Mouse (Mus musculus): ENCODE data around the gene Dync1i1. TPM values are rescaled to one million over a fixed set of nuclear protein-coding genes. Genes with fewer than 3 reads are reported as not detected.
"Not testable (repeated sequence)": the region's sequence is repeated elsewhere in the genome, so short reads cannot be mapped to it uniquely, and the experiment has no call there.

Dync1i1 gene
- polyA plus RNA-seq (2011; ENCODE audit: insufficient read length, low read depth, missing spikeins): 0.32 and 1.4 TPM in 2 replicates

DNA sequence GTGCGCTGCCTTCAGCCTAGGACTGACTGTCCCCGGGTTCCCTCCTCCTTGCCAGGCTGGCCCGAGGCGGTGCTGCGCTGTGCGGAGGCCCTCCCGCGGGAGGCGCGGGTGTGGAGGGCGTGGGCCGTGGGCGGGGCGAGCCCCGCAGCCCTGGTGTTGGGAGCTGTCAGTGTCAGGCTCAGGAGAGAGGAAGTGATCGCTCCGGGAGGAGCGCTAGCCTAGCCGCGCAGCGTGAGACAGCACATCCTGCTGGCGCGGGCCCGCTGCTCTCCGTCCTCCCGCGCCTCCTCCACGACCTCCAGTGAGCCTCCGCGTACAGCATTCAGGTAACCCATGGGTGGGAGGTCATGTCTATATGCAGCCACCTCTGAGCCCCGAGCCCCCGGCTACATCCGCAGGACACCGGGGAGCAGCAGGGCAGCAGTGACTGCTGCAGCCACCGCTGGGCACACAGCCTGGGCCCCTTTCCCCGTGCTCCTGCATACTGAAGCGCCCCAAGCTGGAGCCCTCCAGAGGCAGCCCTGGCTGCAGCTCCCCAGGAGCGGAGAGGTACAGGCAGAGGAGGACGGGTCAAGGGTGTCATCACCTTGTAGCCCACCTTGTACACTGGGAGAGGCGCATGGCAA lies at the start of gene Dync1i1:
Gene Dync1i1, plus strand, starts transcription at position 29 of the 626 bp plus-strand sequence.
- peak within 1 kb of the TSS; percentile 20 for H3K4me3 ChIP-seq (ENCODE audit: insufficient read depth, low read length)
- no peak within 1 kb of the TSS for H3K27ac ChIP-seq (ENCODE audit: insufficient read depth, low read length)
- no peak for TF ChIP-seq CTCF (IDR thresholded peaks at IDR 0.05; ENCODE audit: borderline replicate concordance, insufficient read depth, low read length)
- no peak for TF ChIP-seq POLR2A (IDR thresholded peaks at IDR 0.05; ENCODE audit: low read depth, low read length)
- H3K4me1 ChIP-seq (ENCODE audit: control insufficient read depth, insufficient read depth, low read length): no peaks in the 10 kb centered on the region

GRCm38 (mm10) chr6:5679738-5680137 lies 45.7 kb upstream of the Dync1i1 start:
- peak overlapping the region; percentile 24; the same call in 1 of the 2 replicates for H3K27ac ChIP-seq (ENCODE audit: insufficient read depth, low read length)
- no peak overlapping the region for H3K4me3 ChIP-seq (ENCODE audit: insufficient read depth, low read length)
- no peak for TF ChIP-seq POLR2A (IDR thresholded peaks at IDR 0.05; ENCODE audit: low read depth, low read length)
- no peak for TF ChIP-seq CTCF (IDR thresholded peaks at IDR 0.05; ENCODE audit: borderline replicate concordance, insufficient read depth, low read length)
- peaks cover 4% of the 10 kb centered on the region; the same call in 1 of the 2 replicates for H3K4me1 ChIP-seq (ENCODE audit: control insufficient read depth, insufficient read depth, low read length)

GRCm38 (mm10) chr6:5701826-5702225 lies 23.6 kb upstream of the Dync1i1 start:
- Histone ChIP-seq H3K4me3 (ENCODE audit: insufficient read depth, low read length) (no peak overlapping the region), H3K27ac (ENCODE audit: insufficient read depth, low read length) (no peak overlapping the region), H3K4me1 (ENCODE audit: control insufficient read depth, insufficient read depth, low read length) (no peaks in the 10 kb centered on the region)
- TF ChIP-seq POLR2A (IDR thresholded peaks at IDR 0.05; ENCODE audit: low read depth, low read length): no peak
- no peak for TF ChIP-seq CTCF (IDR thresholded peaks at IDR 0.05; ENCODE audit: borderline replicate concordance, insufficient read depth, low read length)

GRCm38 (mm10) chr6:5707894-5708293 lies 17.5 kb upstream of the Dync1i1 start:
- H3K4me1 ChIP-seq (ENCODE audit: control insufficient read depth, insufficient read depth, low read length); H3K4me3 ChIP-seq (ENCODE audit: insufficient read depth, low read length); H3K27ac ChIP-seq (ENCODE audit: insufficient read depth, low read length): not testable (repeated sequence)

GRCm38 (mm10) chr6:5710063-5710605 lies 15.3 kb upstream of the Dync1i1 start:
- no peak overlapping the region for H3K4me3 ChIP-seq (ENCODE audit: insufficient read depth, low read length)
- TF ChIP-seq CTCF (IDR thresholded peaks at IDR 0.05; ENCODE audit: borderline replicate concordance, insufficient read depth, low read length) (no peak), POLR2A (IDR thresholded peaks at IDR 0.05; ENCODE audit: low read depth, low read length) (no peak)
- H3K27ac ChIP-seq (ENCODE audit: insufficient read depth, low read length): no peak overlapping the region
- no peaks in the 10 kb centered on the region for H3K4me1 ChIP-seq (ENCODE audit: control insufficient read depth, insufficient read depth, low read length)

DNA sequence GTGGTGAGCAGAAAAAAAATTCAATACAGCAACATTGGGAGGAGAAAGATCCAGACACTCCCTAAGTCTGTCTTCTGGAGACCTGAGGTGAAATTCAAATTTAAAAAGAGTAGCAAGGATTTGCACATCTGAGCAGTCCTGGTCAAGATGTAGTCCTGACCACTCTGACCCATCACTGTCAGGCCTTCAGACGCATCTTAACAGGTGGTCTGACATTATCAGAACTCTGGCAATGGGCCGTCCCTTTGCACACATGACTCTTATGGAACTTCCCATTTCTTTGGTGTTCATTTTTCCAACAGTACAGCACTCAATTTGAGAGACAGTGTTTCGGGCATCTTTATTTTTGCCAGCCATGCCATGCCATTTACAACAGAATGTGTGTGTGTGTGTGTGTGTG lies 12.8 kb upstream of the Dync1i1 start:
- no peaks in the 10 kb centered on the region for H3K4me1 ChIP-seq (ENCODE audit: control insufficient read depth, insufficient read depth, low read length)
- no peak overlapping the region for H3K4me3 ChIP-seq (ENCODE audit: insufficient read depth, low read length)
- TF ChIP-seq POLR2A (IDR thresholded peaks at IDR 0.05; ENCODE audit: low read depth, low read length): no peak
- no peak for TF ChIP-seq CTCF (IDR thresholded peaks at IDR 0.05; ENCODE audit: borderline replicate concordance, insufficient read depth, low read length)
- no peak overlapping the region for H3K27ac ChIP-seq (ENCODE audit: insufficient read depth, low read length)

- H3K4me3 ChIP-seq (ENCODE audit: insufficient read depth, low read length): no peak overlapping the region
- TF ChIP-seq CTCF (IDR thresholded peaks at IDR 0.05; ENCODE audit: borderline replicate concordance, insufficient read depth, low read length) (no peak), POLR2A (IDR thresholded peaks at IDR 0.05; ENCODE audit: low read depth, low read length) (no peak)
Measured at GRCm38 (mm10) chr6:5715101-5715618, 10.3 kb upstream of the Dync1i1 start.

GRCm38 (mm10) chr6:5718955-5719354 lies 6.5 kb upstream of the Dync1i1 start:
- H3K4me1 ChIP-seq (ENCODE audit: control insufficient read depth, insufficient read depth, low read length): no peaks in the 10 kb centered on the region
- no peak overlapping the region for H3K4me3 ChIP-seq (ENCODE audit: insufficient read depth, low read length)
- TF ChIP-seq POLR2A (IDR thresholded peaks at IDR 0.05; ENCODE audit: low read depth, low read length): no peak
- TF ChIP-seq CTCF (IDR thresholded peaks at IDR 0.05; ENCODE audit: borderline replicate concordance, insufficient read depth, low read length): no peak
- H3K27ac ChIP-seq (ENCODE audit: insufficient read depth, low read length): no peak overlapping the region

More at GRCm38 (mm10) chr6:5715101-5715618, 10.3 kb upstream of the Dync1i1 start:
- Histone ChIP-seq H3K27ac (ENCODE audit: insufficient read depth, low read length) (no peak overlapping the region), H3K4me1 (ENCODE audit: control insufficient read depth, insufficient read depth, low read length) (no peaks in the 10 kb centered on the region)

GRCm38 (mm10) chr6:5720716-5721115 lies 4.7 kb upstream of the Dync1i1 start:
- H3K27ac ChIP-seq (ENCODE audit: insufficient read depth, low read length); H3K4me3 ChIP-seq (ENCODE audit: insufficient read depth, low read length); H3K4me1 ChIP-seq (ENCODE audit: control insufficient read depth, insufficient read depth, low read length): not testable (repeated sequence)

DNA sequence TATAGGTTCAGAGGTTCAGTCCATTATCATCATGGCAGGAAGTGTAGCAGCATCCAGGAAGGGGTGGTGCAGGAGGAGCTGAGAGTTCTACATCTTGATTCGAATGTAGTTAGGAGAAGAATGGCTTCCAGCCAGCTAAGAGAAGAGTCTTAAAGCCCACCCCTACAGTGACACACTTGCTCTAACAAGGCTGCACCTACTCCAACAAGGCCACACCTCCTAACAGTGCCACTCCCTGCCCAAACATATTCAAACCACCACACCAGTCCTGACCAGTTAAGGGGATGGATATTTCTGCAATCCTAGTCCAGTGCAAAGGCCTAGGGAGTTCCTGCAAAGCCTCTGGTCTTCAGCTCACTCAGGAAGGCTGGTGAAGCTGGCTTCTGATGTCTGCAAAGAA lies 1.5 kb upstream of the Dync1i1 start:
- no peak overlapping the region for H3K4me3 ChIP-seq (ENCODE audit: insufficient read depth, low read length)
- no peaks in the 10 kb centered on the region for H3K4me1 ChIP-seq (ENCODE audit: control insufficient read depth, insufficient read depth, low read length)
- TF ChIP-seq POLR2A (IDR thresholded peaks at IDR 0.05; ENCODE audit: low read depth, low read length): no peak
- TF ChIP-seq CTCF (IDR thresholded peaks at IDR 0.05; ENCODE audit: borderline replicate concordance, insufficient read depth, low read length): no peak
- H3K27ac ChIP-seq (ENCODE audit: insufficient read depth, low read length): no peak overlapping the region
